Mouse (Mus musculus) hematopoietic stem cell, adult 5-6 weeks (primary cell): ENCODE data around the gene Wdr93. TPM values are rescaled to one million over a fixed set of nuclear protein-coding genes. Genes with fewer than 3 reads are reported as not detected.
A peak's percentile ranks its signal among the peaks of the same experiment; 100 is the strongest.
"Not testable (repeated sequence)": the region's sequence is repeated elsewhere in the genome, so short reads cannot be mapped to it uniquely, and the experiment has no call there.

Source experiments
- ATAC-seq, 2 experiments: fragments of 125-278 bp in 1 of 2; replicated peaks in 1 of 2; 2 replicates each; pipeline ENCODE4 v1.8.0; 2016 to 2017; ENCODE audit warnings: inconsistent platforms in 2 of 2, mild to moderate bottlenecking in 2 of 2, moderate number of reproducible peaks in 2 of 2, low read depth in 1 of 2, moderate TSS enrichment in 1 of 2; ENCODE audit not compliant: low FRiP score in 2 of 2, poor library complexity in 2 of 2, severe bottlenecking in 2 of 2, insufficient read depth in 1 of 2, low TSS enrichment in 1 of 2
- total RNA-seq: library from RNA; stranded (forward); fragments of 172-1452, 232-1000 nt; gene quantifications from 2 replicates; pipeline ENCODE4 v1.2.3, GENCODE M21; 2017

Gene Wdr93
- total RNA-seq, 1 experiment from 2014 or later = not detected

- ATAC-seq = peak; percentile 55 to 74
These were observed 43.3 kb downstream of the Wdr93 start for GRCm38 (mm10) chr7:79786295-79786694.

DNA sequence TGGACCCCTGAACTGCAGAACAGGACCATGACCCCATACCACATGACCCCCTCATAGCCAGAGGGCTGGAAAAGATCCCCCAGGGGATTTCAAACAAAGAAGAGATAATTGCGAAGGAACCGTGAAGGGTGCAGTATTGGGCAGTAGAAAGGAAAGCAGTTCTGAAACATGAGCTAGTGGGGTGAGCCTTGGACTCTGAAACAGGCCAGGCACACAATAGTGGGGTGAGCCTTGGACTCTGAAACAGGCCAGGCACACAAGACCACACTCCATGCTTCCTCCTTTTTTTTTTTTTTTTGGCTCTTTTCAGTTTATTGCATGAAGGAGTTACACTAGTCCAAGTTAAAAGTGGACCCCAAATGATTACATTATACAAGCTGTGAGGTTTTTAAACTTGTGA is 46.8 kb downstream of the Wdr93 start:
- not testable (repeated sequence) for ATAC-seq

GRCm38 (mm10) chr7:79792635-79793421 is 49.9 kb downstream of the Wdr93 start:
- peak; percentile 8 to 41; a peak in 3 of 4 replicates for ATAC-seq

- no peak for ATAC-seq
These were observed 50.7 kb downstream of the Wdr93 start, which contains the start of gene Mesp1 for GRCm38 (mm10) chr7:79793688-79794087. Gene Mesp1 (minus strand): TSS chr7:79793788.

GRCm38 (mm10) chr7:79798606-79799005 is 55.6 kb downstream of the Wdr93 start:
- no peak for ATAC-seq

DNA sequence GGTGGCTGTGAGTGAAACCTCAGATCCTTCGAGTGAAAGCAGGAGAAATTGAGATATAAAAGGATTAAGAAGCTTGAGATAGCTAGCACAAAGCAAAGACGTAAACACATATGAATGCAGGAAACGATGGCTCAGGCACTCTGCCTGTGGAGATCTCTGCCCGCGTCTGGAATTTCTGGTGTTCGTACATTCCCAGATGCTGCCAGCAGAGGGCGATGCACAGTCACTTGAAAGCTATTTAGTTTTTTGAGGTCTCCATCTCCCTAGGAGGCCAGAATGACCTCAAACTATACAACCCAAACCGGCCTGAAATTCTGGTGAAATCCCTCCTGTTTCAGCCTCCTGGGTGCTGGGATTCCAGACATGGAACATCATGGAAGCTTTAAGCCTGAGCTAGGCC is 56.1 kb downstream of the Wdr93 start:
- peak; percentile 61 to 62; a peak in 3 of 4 replicates for ATAC-seq

GRCm38 (mm10) chr7:79799506-79799905 is 56.5 kb downstream of the Wdr93 start:
- no peak for ATAC-seq

DNA sequence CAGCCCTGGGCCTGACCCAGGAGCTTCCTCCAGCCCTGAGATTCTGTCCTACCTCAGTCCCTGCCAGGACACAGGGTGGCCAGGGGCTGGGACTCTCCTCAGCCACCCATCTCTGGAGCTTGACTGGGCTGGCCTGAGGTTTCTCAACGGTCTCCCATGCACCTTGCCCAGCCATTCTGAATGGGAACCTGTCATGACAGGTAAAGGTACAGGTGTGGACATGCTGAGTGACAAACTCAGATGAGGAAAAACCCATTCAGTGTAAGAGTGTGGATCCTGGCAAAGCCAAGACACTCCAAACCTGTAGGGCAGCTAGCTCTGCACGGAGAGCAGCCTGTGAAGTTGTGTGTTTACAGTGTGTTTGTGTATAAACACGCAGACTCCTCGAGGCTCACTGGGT is 57.4 kb downstream of the Wdr93 start:
- ATAC-seq = no peak

GRCm38 (mm10) chr7:79801391-79801790 is 58.4 kb downstream of the Wdr93 start:
- ATAC-seq = no peak

GRCm38 (mm10) chr7:79802037-79802436 is 59.1 kb downstream of the Wdr93 start:
- no peak for ATAC-seq

DNA sequence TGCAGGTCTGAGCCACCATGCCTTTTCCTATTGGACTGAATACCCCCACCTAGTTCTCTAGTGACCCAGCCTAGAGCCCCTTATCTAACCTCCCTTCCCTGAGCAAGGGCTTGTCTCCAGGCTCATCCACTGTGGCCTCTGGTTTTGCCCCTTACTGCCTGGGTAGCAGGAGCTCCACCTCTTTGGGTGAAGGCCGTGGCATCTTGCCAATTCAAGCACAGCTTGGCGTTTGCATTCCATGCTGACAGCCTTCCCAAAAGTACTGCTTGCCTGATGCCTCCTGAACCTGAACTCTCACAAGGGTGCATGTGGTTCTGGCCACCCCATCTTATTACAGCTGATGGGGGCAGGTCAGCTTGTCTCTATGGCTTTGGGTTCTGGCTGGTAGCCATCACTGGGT is 60.9 kb downstream of the Wdr93 start:
- ATAC-seq = no peak

GRCm38 (mm10) chr7:79808561-79808960 is 65.6 kb downstream of the Wdr93 start:
- ATAC-seq = no peak

- peak; percentile 12 to 51; a peak in 3 of 4 replicates for ATAC-seq
These were observed 67.9 kb downstream of the Wdr93 start, which contains the start of gene Mesp2 for GRCm38 (mm10) chr7:79810611-79811506. Gene Mesp2 (plus strand): TSS chr7:79810727.

DNA sequence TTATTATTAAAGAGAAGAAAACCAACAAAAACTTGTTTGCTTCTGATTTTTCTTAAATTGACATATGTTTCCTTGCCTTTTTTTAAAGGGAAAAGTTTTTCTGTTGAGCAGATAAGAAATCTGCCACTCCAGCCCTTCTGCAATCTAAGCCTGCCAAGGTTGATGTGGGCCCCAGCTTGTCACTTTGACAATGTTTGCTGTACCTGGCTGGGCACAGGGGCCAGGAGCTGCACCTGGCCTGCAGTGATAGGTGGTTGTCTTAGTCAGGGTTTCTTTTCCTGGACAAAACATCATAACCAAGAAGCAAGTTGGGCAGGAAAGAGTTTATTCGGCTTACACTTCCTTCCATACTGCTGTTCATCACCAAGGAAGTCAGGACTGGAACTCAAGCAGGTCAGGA is 70.4 kb downstream of the Wdr93 start:
- ATAC-seq = no peak

DNA sequence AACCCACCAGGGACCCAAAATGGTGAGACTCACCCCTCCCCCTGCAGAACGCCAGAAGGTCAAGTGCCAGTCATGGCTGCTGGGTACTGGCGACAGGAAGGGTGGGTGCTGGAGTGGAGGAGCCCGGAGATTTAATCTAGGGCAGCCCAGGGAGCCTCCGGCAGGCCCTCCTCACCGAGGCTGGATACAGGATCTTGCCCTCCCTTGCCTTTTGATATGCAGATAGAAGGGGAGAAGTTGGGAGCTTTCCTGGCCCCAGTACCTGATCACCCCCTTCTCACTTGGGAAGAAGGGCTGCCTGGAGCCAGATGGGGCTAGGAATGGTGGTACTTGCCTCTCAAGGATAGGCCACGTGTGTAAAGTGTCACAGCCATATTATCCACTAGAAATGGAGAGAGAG is 75.4 kb downstream of the Wdr93 start:
- ATAC-seq = no peak

DNA sequence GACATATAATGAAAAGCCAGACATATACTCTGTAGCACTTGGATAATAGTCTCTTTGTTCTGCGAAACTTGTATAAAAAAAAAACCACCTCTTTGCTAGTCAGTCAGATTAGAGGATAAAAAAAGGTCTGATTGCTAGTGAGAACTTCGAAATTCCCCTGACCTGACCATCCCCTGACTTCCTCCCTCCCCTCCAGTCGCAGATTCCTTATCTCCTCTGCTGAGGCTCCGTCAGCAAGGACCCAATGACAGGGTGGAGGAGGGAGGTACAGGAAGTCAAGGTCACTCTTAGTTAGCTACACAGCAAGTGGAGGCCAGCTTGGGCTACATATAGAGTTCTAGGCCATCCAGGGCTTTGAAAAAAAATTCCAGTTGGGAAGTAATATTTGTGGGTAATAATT is 76.6 kb downstream of the Wdr93 start:
- no peak for ATAC-seq

DNA sequence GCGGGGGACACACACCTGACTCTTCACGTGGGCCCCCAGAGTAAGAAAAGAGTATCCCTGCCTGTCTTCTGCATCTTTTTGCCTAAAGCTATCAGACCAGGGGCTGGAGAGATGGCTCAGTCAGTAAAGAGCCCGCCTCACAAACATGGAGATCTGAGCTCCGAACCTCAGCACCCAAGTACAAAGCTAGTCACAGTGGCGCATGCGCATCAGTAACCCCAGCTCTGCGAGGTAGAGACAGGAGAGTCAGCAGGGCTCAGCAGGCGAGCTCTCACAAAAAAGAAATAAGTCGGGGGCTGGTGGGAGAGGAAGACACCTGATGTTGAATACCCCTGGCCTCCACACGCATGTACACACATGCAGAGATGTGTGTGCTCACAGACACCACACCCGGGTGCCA is 77.0 kb downstream of the Wdr93 start:
- no peak for ATAC-seq

- 0 out of 4 replicates have a peak, but pooled peaks of 1 of the 2 experiments have one; percentile 29 for ATAC-seq
These were observed 79.2 kb downstream of the Wdr93 start for GRCm38 (mm10) chr7:79822092-79822695.
